Mouse (Mus musculus) hindbrain, postnatal 0 days (tissue): ENCODE results near the gene Zxdc. TPM values are rescaled to one million over a fixed set of nuclear protein-coding genes. Genes with fewer than 3 reads are reported as not detected.

Experiments used
- ATAC-seq: fragments of 200-750 bp; cut with Nextera tagmentation; 2 replicates; pipeline ENCODE4 v1.8.0; 2017; ENCODE audit warnings: mild to moderate bottlenecking, moderate TSS enrichment, moderate library complexity
- DNase-seq: peaks from one replicate; pipeline ENCODE4 v3.0.0-alpha.2; 2015; ENCODE audit warnings: low spot score
- H3K27ac ChIP-seq: fragments of 300-500 bp; sonication (generic); 2 replicates; pipeline ENCODE4 v1.5.1; 2014; ENCODE audit warnings: mild to moderate bottlenecking
- H3K27me3 ChIP-seq: fragments of 300-500 bp; sonication (generic); 2 replicates; pipeline ENCODE4 v1.6.1; 2014; ENCODE audit warnings: low read length, mixed read lengths; ENCODE audit not compliant: insufficient read depth
- H3K36me3 ChIP-seq: fragments of 300-500 bp; sonication (generic); 2 replicates; pipeline ENCODE4 v1.6.1; 2014; ENCODE audit warnings: low read length, mixed read lengths; ENCODE audit not compliant: insufficient read depth
- H3K4me1 ChIP-seq: fragments of 300-500 bp; sonication (generic); 2 replicates; pipeline ENCODE4 v1.6.1; 2014; ENCODE audit warnings: antibody characterized with exemption, low read length, mixed read lengths; ENCODE audit not compliant: insufficient read depth
- H3K4me2 ChIP-seq: fragments of 300-500 bp; sonication (generic); 2 replicates; pipeline ENCODE4 v1.6.1; 2014; ENCODE audit warnings: low read depth, mild to moderate bottlenecking, low read length, moderate library complexity, mixed read lengths
- H3K4me3 ChIP-seq: fragments of 300-500 bp; sonication (generic); 2 replicates; pipeline ENCODE4 v1.5.1; 2014; ENCODE audit warnings: low read length
- H3K9ac ChIP-seq: fragments of 300-500 bp; sonication (generic); replicated peaks from 2 replicates; pipeline ENCODE4 v1.6.1; 2014; ENCODE audit warnings: mild to moderate bottlenecking, low read length, moderate library complexity, mixed read lengths
- H3K9me3 ChIP-seq: fragments of 300-500 bp; sonication (generic); 2 replicates; pipeline ENCODE4 v1.6.1; 2016; ENCODE audit warnings: low read length, mixed read lengths
- CTCF ChIP-seq: IDR thresholded peaks from 2 replicates; pipeline ENCODE4 v1.5.1; 2016; ENCODE audit warnings: antibody characterized with exemption, control low read depth, low read depth
- WGBS: fragments of 180-500 bp; shearing (Covaris S2); extraction: QIAGEN DNeasy Blood & Tissue Kit; methylation state at CpG from one replicate; pipeline ENCODE4 v1.1.7; 2014; 5-methylcytosine and 5-hydroxymethylcytosine counted together
- polyA plus RNA-seq: library from polyadenylated mRNA; unstranded; fragments of >200 nt; fragmentation: Nextera tagmentation; extraction: Ambion mirVana; gene quantifications from 2 replicates; pipeline ENCODE4 v1.2.1, GENCODE M21; 2015
- total RNA-seq: library from RNA; depleted of rRNA; stranded (reverse); fragments of >200 nt; gene quantifications from 2 replicates; pipeline ENCODE4 v1.2.3, GENCODE M21; 2014

The Zxdc gene
- total and polyA plus RNA-seq, 2 experiments from 2014 or later, result 7.4 to 49.7 TPM

DNA sequence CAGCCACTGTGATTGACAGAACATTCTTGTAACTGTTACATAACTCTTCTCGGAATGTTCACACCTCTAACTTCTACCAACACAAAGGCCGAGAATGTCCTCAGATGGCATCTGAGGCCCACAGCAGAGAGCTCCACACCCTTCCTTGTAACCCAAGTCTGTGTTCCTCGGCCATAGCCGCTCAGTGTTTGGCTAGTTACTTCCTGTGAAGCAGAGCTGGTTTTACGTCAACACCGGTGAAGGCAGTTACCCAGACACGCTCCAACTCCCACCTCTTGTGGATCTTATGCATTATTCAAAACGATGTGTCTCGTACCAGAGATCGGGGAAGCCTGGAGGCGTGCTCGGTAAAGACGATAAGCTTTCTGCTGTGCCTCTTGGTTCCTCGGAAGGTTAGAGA, 60.6 kb downstream of the Zxdc start:
- no peaks in the 10 kb centered on the region for H3K9me3 ChIP-seq
- ATAC-seq (no peak), DNase-seq (no peak)
- WGBS, result 54% methylated on average over 14 of the region's 14 CpGs
- H3K4me3 ChIP-seq, result no peak overlapping the region
- TF ChIP-seq CTCF, result no peak
- H3K36me3 ChIP-seq, result no peaks in the 10 kb centered on the region
- H3K9ac ChIP-seq, result no peak overlapping the region
- H3K27me3 ChIP-seq, result no peaks in the 10 kb centered on the region
- H3K4me2 ChIP-seq, result no peak overlapping the region; the same call in 1 of the 2 replicates
- no peak overlapping the region for H3K27ac ChIP-seq
- 0 out of 2 replicates have a peak, but pooled peaks cover 4% of the 10 kb centered on the region for H3K4me1 ChIP-seq

DNA sequence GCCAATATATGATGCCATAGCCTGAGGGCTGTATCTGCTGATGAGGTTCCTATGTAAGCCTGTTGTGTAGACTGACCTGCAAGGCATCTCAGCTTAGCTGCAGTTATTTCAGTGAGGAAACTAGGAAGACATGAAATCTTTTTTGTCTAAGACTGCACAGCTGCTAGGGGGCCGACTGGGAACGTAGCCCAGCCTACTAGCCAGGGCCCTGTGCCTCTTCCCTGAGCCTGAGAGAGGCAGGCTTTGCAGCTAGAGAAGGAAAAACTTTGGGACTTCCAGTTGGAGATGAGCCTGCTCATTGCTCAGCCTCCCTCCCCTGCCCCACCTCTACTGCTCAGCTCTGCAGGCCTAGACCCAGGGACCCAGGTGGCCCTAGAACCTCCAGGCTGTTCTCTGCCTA, 62.2 kb downstream of the Zxdc start:
- Histone ChIP-seq H3K9ac (no peak overlapping the region), H3K4me3 (no peak overlapping the region), H3K4me1 (0 out of 2 replicates have a peak, but pooled peaks cover 4% of the 10 kb centered on the region), H3K4me2 (no peak overlapping the region), H3K27ac (0 out of 2 replicates have a peak overlapping the region, but pooled peaks have one; percentile 2), H3K36me3 (no peaks in the 10 kb centered on the region), H3K27me3 (no peaks in the 10 kb centered on the region), H3K9me3 (no peaks in the 10 kb centered on the region)
- 45% methylated on average over 2 of the region's 2 CpGs for WGBS
- ATAC-seq (no peak), DNase-seq (peak; percentile 20)
- no peak for TF ChIP-seq CTCF

DNA sequence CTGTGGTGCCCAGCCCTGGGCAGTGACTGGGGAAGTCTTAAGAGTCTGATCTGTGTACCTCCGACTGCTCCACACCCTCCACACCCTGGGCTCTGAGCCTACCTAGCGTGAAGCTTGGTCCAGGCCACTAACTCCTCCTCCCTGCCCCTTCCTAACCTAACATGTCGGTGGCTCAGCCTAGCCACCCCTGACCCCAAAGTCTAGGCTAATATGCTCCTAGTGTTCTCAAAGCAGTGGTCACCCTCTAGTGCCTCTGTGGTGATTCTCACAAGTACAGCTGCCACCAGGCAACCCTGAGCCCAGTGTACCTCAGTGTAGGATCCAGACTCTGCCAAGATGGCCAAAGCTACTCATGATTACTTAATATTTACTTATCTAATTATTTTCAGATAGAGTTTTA, 65.4 kb downstream of the Zxdc start:
- no peak for TF ChIP-seq CTCF
- Histone ChIP-seq H3K27me3 (no peaks in the 10 kb centered on the region), H3K4me1 (no peaks in the 10 kb centered on the region), H3K9ac (no peak overlapping the region), H3K36me3 (no peaks in the 10 kb centered on the region), H3K4me3 (no peak overlapping the region), H3K27ac (no peak overlapping the region), H3K4me2 (no peak overlapping the region), H3K9me3 (no peaks in the 10 kb centered on the region)
- peak; percentile 55; the same call in 1 of the 2 replicates for ATAC-seq
- 73% methylated on average over 3 of the region's 3 CpGs for WGBS
- no peak for DNase-seq

DNA sequence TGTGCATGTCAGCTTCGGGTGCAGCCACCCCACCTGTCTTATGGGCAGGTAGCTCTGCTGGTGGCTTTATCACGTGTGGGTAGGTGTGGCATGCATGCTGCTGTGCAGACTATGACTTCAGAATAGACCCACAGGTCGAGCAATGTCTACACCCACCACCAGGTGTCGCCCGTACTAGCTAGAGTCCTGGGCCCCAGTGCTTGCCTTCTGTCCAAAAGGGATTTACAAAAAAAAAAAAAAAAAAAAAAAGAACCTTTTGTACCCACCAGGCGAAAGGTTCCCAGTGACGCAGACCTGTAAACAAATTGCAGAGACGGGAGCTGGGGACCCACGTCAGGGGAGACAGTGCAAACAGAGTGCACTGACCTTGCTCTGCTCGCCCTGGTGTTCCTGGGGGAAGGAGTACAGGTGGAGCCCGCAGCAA, 65.9 kb downstream of the Zxdc start:
- Histone ChIP-seq H3K27ac (no peak overlapping the region), H3K36me3 (no peaks in the 10 kb centered on the region), H3K9ac (no peak overlapping the region), H3K9me3 (no peaks in the 10 kb centered on the region), H3K4me2 (no peak overlapping the region), H3K4me3 (no peak overlapping the region), H3K27me3 (no peaks in the 10 kb centered on the region), H3K4me1 (no peaks in the 10 kb centered on the region)
- 14% methylated on average over 11 of the region's 11 CpGs for WGBS
- peak; percentile 87 for DNase-seq
- peak; percentile 82 for TF ChIP-seq CTCF
- peak; percentile 90 for ATAC-seq

DNA sequence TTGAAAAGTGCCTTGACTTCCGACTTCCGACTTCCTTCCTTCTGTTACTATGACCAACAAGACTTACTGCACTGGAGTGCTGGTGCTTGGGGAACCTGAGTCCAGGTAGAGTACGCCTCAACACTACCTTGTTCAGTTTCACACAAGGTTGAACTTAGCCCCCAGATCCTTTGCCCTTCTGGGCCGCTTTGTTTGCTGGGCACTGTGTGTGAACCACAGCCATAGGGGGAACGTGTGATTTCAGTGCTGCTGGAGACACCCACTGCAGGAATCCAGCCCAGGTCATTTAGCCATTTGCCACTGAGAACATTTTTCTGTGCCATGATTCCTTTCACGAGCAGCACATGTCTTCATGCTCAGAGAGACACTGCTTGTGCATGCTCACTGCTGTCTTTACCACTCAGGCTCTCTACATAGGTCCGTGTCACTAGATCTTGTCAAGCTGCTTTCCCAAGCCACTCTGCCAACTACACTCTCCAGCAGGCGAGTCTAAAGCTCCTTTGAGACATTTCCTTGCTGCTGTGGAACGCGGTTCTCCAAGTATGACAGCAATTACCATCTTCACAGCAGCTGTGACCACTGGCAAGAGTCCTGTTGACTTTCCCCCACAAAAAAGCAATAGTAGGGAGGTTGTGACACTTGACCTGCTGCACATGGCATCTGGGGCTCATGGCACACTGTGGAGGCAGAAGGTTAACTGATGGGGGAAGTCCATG, 67.1 kb downstream of the Zxdc start:
- DNase-seq, result no peak
- Histone ChIP-seq H3K9me3 (no peaks in the 10 kb centered on the region), H3K27ac (no peak overlapping the region), H3K9ac (no peak overlapping the region), H3K4me3 (no peak overlapping the region), H3K36me3 (no peaks in the 10 kb centered on the region), H3K27me3 (no peaks in the 10 kb centered on the region), H3K4me1 (no peaks in the 10 kb centered on the region), H3K4me2 (no peak overlapping the region)
- ATAC-seq, result no peak
- TF ChIP-seq CTCF, result no peak
- 68% methylated on average over 10 of the region's 10 CpGs for WGBS

DNA sequence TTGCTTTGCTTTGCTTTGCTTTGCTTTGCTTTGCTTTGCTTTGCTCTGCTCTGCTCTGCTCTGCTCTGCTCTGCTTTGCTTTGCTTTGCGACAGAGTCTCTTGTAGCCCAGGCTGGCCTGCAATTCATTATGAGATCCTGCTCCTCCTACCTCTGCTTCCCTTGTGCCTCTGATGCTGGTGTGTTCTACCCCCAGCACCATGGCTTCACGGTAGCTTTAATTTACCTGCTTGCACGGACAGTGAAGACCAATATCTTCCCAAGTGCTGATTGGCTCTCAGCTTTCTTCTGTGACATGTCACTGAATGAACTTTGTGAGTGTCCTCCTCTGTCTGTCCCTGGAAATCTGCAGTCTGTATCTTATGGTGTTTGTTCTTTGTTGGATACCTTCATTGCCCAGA, 67.7 kb downstream of the Zxdc start:
- no peak for ATAC-seq
- H3K9ac ChIP-seq, result no peak overlapping the region
- H3K36me3 ChIP-seq, result no peaks in the 10 kb centered on the region
- DNase-seq, result no peak
- TF ChIP-seq CTCF, result no peak
- 92% methylated on average over 3 of the region's 3 CpGs for WGBS
- no peak overlapping the region for H3K27ac ChIP-seq
- no peaks in the 10 kb centered on the region for H3K9me3 ChIP-seq
- no peaks in the 10 kb centered on the region for H3K4me1 ChIP-seq
- no peaks in the 10 kb centered on the region for H3K27me3 ChIP-seq
- no peak overlapping the region for H3K4me2 ChIP-seq
- no peak overlapping the region for H3K4me3 ChIP-seq

DNA sequence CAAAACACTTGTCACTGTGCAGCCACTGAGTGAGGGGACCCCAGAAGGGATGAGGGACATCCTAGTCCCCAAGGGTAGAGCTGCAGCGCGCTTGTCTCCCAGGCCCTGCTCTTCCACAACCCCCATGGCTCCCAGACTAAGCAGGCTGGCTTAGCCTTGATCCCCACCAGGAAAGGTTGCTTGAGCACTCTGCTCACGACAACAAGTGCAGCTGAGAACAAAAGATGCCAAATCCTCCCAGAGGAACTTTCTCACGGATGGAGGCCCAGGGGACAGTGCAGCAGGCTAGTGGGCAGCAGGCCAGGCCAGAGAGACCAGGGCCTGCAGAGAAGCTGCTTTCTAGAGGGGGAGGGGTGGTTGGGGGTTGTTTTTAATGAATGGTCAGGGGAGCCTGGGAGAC, 77.6 kb downstream of the Zxdc start:
- ATAC-seq (peak; percentile 84), DNase-seq (peak; percentile 82)
- 21% methylated on average over 4 of the region's 4 CpGs for WGBS
- H3K4me2 ChIP-seq, result no peak overlapping the region
- H3K4me3 ChIP-seq, result no peak overlapping the region
- H3K27ac ChIP-seq, result peak overlapping the region; percentile 65
- no peaks in the 10 kb centered on the region for H3K36me3 ChIP-seq
- H3K9ac ChIP-seq, result no peak overlapping the region
- H3K4me1 ChIP-seq, result 0 out of 2 replicates have a peak, but pooled peaks cover 4% of the 10 kb centered on the region
- no peak for TF ChIP-seq CTCF
- no peaks in the 10 kb centered on the region for H3K9me3 ChIP-seq
- H3K27me3 ChIP-seq, result no peaks in the 10 kb centered on the region
